Mouse (Mus musculus) embryonic facial prominence, embryonic 11.5 days (tissue): ENCODE results near the gene Mslnl. TPM values are rescaled to one million over a fixed set of nuclear protein-coding genes. Genes with fewer than 3 reads are reported as not detected.
"Not testable (repeated sequence)": the region's sequence is repeated elsewhere in the genome, so short reads cannot be mapped to it uniquely, and the experiment has no call there.

Experiments used
- ATAC-seq: fragments of 200-750 bp; cut with Nextera tagmentation; replicated peaks from 2 replicates; pipeline ENCODE4 v1.8.0; 2017; ENCODE audit warnings: low read depth; ENCODE audit not compliant: insufficient number of reproducible peaks, low FRiP score, low TSS enrichment
- DNase-seq: peaks from one replicate; pipeline ENCODE4 v3.0.0-alpha.2; 2015; ENCODE audit warnings: low spot score
- H3K27ac ChIP-seq: fragments of 300-500 bp; sonication (generic); replicated peaks from 2 replicates; pipeline ENCODE4 v1.5.1; 2014; ENCODE audit warnings: mild to moderate bottlenecking, low read depth, low read length, control low read depth
- H3K27me3 ChIP-seq: fragments of 300-500 bp; sonication (generic); 2 replicates; pipeline ENCODE4 v1.6.1; 2014; ENCODE audit warnings: mild to moderate bottlenecking, low read length, moderate library complexity, mixed read lengths; ENCODE audit not compliant: control insufficient read depth, insufficient read depth
- H3K36me3 ChIP-seq: fragments of 300-500 bp; sonication (generic); replicated peaks from 2 replicates; pipeline ENCODE4 v1.6.1; 2014; ENCODE audit warnings: low read depth, mild to moderate bottlenecking, low read length, moderate library complexity, mixed read lengths; ENCODE audit not compliant: control insufficient read depth, insufficient read depth
- H3K4me1 ChIP-seq: fragments of 300-500 bp; sonication (generic); 2 replicates; pipeline ENCODE4 v1.6.1; 2014; ENCODE audit warnings: low read length, mixed read lengths; ENCODE audit not compliant: control insufficient read depth, insufficient read depth
- H3K4me2 ChIP-seq: fragments of 300-500 bp; sonication (generic); 2 replicates; pipeline ENCODE4 v1.6.1; 2014; ENCODE audit warnings: low read depth, mild to moderate bottlenecking, control low read depth, low read length, moderate library complexity
- H3K4me3 ChIP-seq: fragments of 300-500 bp; sonication (generic); 2 replicates; pipeline ENCODE4 v1.5.1; 2014; ENCODE audit warnings: low read depth, low read length, control low read depth
- H3K9ac ChIP-seq: fragments of 300-500 bp; sonication (generic); replicated peaks from 2 replicates; pipeline ENCODE4 v1.6.1; 2014; ENCODE audit warnings: mild to moderate bottlenecking, control low read depth, low read length
- H3K9me3 ChIP-seq: fragments of 300-500 bp; sonication (generic); replicated peaks from 2 replicates; pipeline ENCODE4 v1.6.1; 2016; ENCODE audit warnings: mild to moderate bottlenecking, low read length, inconsistent platforms, mixed read lengths; ENCODE audit not compliant: control insufficient read depth
- WGBS: fragments of 180-500 bp; shearing (Covaris S2); extraction: QIAGEN DNeasy Blood & Tissue Kit; methylation state at CpG from one replicate; pipeline ENCODE4 v1.1.7; 2014; 5-methylcytosine and 5-hydroxymethylcytosine counted together
- polyA plus RNA-seq: library from polyadenylated mRNA; unstranded; fragments of >200 nt; fragmentation: Nextera tagmentation; extraction: Ambion mirVana; gene quantifications from 2 replicates; pipeline ENCODE4 v1.2.1, GENCODE M21; 2014

Mslnl gene
- polyA plus RNA-seq, 1 experiment from 2014 or later, result 0.10 TPM

DNA sequence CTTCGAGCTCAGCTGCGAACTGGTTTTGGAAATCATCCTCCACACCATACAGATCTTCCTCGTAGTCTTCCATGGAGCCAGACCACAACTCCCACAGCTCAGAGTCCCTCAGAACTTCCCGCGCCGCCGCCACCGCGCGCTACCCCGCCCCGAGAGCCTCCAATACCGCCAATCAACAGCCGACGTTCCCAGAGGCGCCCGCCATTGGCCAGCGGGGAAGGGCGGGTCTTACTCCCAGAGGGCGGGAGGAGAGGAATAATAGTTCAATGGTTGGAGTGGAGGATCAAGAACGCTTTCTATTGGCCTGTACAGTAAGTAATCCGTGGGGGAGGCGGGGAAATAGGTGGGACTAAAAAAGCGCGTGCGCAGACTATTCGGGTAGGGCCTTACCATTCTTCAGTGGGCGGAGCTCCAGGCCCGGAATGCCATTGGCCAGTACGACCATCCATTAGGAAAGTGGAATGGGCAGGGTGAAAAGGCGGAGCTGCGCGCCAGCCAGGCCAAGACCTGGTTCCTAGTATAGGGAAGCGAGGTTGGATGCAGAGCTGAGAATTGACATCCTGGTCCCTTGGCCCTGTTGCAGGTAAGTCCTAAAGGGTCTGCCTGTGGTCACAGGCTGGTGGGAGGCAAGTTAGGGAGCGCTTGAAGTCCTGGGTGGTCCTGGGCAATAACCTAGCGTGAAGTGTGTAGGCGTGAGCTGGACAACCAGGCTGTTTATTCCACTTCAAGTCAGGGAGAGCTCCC, 8.4 kb upstream of the Mslnl start, which contains the start of the genes Chtf18 and Rpusd1:
TSS of gene Chtf18 (minus strand) at position 155 of the 744 bp plus-strand sequence.
TSS of gene Rpusd1 (plus strand) at position 406 of the 744 bp plus-strand sequence.
- 0 out of 2 replicates have a peak within 1 kb of the TSS, but pooled peaks have one; percentile 28 for H3K27ac ChIP-seq
- H3K9ac ChIP-seq, result peak within 1 kb of the TSS; percentile 82
- H3K36me3 ChIP-seq, result no peaks in the 10 kb centered on the region
- no peaks in the 10 kb centered on the region for H3K9me3 ChIP-seq
- no peaks in the 10 kb centered on the region for H3K27me3 ChIP-seq
- peak within 1 kb of the TSS; percentile 65 for H3K4me3 ChIP-seq
- peak within 1 kb of the TSS; percentile 92 for H3K4me2 ChIP-seq
- under 1% methylated on average over 37 of the region's 37 CpGs for WGBS
- ATAC-seq, result peak; percentile 97
- peak; percentile 100 for DNase-seq
- H3K4me1 ChIP-seq, result peaks cover 5% of the 10 kb centered on the region

DNA sequence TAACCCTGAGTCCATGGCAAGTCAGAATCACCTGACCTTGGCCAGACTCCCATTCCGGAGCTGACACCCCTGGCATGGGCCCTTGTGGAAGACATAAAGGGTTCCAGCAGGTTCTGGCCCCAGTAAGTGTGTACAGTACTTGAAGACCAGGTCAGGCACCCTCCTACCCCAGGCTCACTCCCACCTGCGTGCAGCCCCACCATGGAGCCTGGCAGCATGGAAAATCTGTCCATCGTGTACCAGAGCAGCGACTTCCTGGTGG, 7.9 kb upstream of the Mslnl start:
- ATAC-seq (no peak), DNase-seq (no peak)
- WGBS, result 24% methylated on average over 4 of the region's 4 CpGs
- H3K36me3 ChIP-seq, result no peaks in the 10 kb centered on the region
- peaks cover 5% of the 10 kb centered on the region for H3K4me1 ChIP-seq
- H3K9me3 ChIP-seq, result no peaks in the 10 kb centered on the region
- no peak overlapping the region for H3K27ac ChIP-seq
- no peaks in the 10 kb centered on the region for H3K27me3 ChIP-seq
- H3K4me2 ChIP-seq, result peak overlapping the region; percentile 92
- peak overlapping the region; percentile 58 for H3K4me3 ChIP-seq
- H3K9ac ChIP-seq, result peak overlapping the region; percentile 82

DNA sequence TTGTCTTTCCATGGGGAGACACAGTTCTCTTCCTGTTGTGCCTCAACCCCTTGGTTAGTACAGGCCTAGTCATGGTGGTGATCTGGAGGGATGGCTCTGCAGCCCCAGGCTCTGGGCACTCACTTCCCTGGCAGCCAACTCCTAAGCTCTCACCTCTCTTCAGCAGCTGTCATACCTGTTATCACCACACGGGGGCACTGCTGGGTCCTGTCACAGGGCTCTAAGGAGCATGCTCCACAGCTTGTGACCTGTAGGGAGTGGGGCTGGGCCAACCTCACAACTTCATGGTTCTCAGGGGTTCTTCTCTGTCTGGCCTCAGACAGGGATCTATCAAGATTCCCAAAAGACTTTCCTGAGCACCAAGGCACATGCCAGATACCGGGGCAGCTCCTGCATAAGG, 3.8 kb upstream of the Mslnl start:
- H3K4me3 ChIP-seq, result no peak overlapping the region
- peak; percentile 92 for DNase-seq
- H3K27ac ChIP-seq, result no peak overlapping the region
- no peaks in the 10 kb centered on the region for H3K4me1 ChIP-seq
- no peaks in the 10 kb centered on the region for H3K27me3 ChIP-seq
- no peak overlapping the region for H3K9ac ChIP-seq
- H3K36me3 ChIP-seq, result no peaks in the 10 kb centered on the region
- 19% methylated on average over 2 of the region's 2 CpGs for WGBS
- H3K4me2 ChIP-seq, result no peak overlapping the region
- H3K9me3 ChIP-seq, result no peaks in the 10 kb centered on the region
- ATAC-seq, result no peak

DNA sequence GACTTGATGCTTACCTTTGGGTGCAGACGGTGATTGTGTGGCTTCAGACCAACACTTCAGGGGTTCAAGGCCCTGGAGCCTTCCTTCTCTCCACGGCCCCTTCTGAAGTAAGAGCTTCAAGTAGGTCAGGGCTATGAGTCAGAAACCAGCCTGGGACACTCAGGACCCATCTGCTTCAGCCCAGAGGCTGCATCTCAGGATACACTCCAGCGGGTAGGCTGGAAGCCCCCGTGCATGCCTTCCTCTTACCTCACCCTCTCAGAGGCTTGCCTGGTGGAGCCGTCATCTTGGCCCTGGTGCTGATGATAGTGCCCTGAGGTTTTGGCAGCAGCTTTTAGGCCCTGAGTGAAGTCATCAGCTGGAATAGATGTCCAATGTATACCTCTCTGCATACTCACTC, 596 bp upstream of the Mslnl start:
- Histone ChIP-seq H3K9me3 (no peaks in the 10 kb centered on the region), H3K4me2 (no peak overlapping the region), H3K27ac (no peak overlapping the region), H3K27me3 (no peaks in the 10 kb centered on the region), H3K36me3 (no peaks in the 10 kb centered on the region), H3K9ac (no peak overlapping the region), H3K4me1 (no peaks in the 10 kb centered on the region), H3K4me3 (no peak overlapping the region)
- ATAC-seq, result no peak
- DNase-seq, result no peak
- 84% methylated on average over 5 of the region's 5 CpGs for WGBS

DNA sequence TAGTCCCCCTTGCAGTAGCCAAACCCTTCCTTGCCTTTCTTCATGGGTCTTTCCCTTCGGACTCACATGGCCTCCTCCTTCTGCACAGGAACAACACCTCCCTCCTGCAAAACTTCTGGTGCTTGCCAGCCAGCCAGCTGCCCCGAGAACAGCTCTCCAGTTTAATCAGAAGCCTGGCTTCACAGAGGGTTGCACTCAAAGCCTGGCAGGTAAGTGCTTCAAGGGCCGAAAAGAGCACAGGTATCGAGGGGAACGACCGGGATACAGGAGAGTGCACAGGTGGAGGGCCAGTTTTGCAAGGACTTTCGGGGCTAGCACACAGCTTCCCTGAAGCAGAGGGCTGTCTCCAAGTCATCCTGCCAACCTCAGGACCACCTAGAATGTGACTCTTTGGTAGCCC, 3.0 kb downstream of the Mslnl start:
- DNase-seq, result no peak
- H3K4me1 ChIP-seq, result no peaks in the 10 kb centered on the region
- no peak overlapping the region for H3K9ac ChIP-seq
- no peak overlapping the region for H3K27ac ChIP-seq
- ATAC-seq, result no peak
- no peak overlapping the region for H3K4me2 ChIP-seq
- no peak overlapping the region for H3K4me3 ChIP-seq
- H3K9me3 ChIP-seq, result no peaks in the 10 kb centered on the region
- H3K36me3 ChIP-seq, result no peaks in the 10 kb centered on the region
- 82% methylated on average over 7 of the region's 7 CpGs for whole genome bisulfite sequencing
- H3K27me3 ChIP-seq, result no peaks in the 10 kb centered on the region

DNA sequence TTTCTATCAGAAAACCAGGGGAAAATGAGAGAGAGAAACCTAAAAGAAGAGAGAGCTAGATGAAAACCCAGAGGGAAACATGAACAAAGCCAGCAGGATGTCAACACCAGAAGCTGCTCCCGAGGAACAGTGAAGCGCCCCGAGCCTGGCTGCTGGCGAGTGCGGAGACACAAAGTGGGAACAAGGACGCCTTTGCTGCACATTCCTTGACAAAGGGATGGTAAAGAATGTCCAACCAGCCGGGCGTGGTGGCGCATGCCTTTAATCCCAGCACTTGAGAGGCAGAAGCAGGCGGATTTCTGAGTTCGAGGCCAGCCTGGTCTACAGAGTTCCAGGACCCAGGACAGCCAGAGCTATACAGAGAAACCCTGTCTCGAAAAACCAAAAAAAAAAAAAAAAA, 5.6 kb downstream of the Mslnl start:
- not testable (repeated sequence) for H3K27me3 ChIP-seq, DNase-seq, H3K9ac ChIP-seq, H3K4me3 ChIP-seq, H3K27ac ChIP-seq, H3K4me2 ChIP-seq, ATAC-seq, H3K4me1 ChIP-seq, H3K9me3 ChIP-seq, H3K36me3 ChIP-seq
- 75% methylated on average over 12 of the region's 12 CpGs for WGBS

DNA sequence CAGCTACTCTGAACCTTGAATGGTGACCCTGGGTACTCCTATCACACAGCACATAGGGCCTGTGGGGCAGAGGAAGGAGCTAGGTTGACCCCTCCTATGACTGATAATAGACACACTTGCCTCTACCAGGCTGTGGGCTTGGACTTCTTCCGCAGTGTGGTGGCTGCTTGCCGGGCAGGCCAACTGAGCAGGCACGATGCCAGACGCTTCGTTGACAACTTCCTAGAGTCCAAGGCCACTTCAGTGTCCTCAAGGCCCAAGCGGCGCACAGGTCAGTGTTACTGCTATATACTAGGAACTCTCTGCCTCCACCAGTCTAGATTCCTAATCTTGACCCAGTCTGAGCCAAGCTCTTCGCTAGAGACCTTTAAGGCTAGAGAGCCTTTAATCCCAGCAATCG, 8.0 kb downstream of the Mslnl start:
- H3K4me3 ChIP-seq, result no peak overlapping the region

DNA sequence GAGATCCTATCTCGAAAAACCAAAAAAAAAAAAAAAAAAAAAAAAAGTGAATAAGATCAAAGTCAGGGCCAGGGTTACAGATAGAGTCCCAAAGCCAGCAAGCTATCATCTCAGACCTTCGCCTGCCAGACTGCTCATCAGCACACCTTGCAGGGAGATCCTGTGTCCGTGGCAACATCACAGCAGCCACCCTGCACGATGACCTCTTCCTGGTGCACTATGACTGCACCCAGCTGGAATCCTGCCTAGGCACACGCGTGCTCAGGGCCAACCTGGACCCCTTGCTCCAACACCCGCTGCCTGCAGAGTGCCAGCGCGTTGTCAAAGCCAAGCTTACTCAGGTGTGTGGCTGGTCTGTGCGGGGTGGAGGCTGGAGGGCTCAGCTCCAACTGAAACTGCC, 8.5 kb downstream of the Mslnl start:
- H3K9ac ChIP-seq, result no peak overlapping the region
- no peak for ATAC-seq
- no peak overlapping the region for H3K27ac ChIP-seq
- H3K4me2 ChIP-seq, result no peak overlapping the region
- H3K4me1 ChIP-seq, result no peaks in the 10 kb centered on the region
- H3K36me3 ChIP-seq, result no peaks in the 10 kb centered on the region
- no peak overlapping the region for H3K4me3 ChIP-seq
- no peaks in the 10 kb centered on the region for H3K27me3 ChIP-seq
- H3K9me3 ChIP-seq, result no peaks in the 10 kb centered on the region
- DNase-seq, result no peak
- WGBS, result 78% methylated on average over 10 of the region's 10 CpGs

More for the DNA sequence above, 8.0 kb downstream of the Mslnl start:
- Histone ChIP-seq H3K9ac (no peak overlapping the region), H3K4me2 (no peak overlapping the region), H3K27me3 (no peaks in the 10 kb centered on the region), H3K4me1 (no peaks in the 10 kb centered on the region), H3K27ac (no peak overlapping the region), H3K36me3 (no peaks in the 10 kb centered on the region), H3K9me3 (no peaks in the 10 kb centered on the region)
- DNase-seq (no peak), ATAC-seq (no peak)
- 92% methylated on average over 9 of the region's 9 CpGs for WGBS
